ENCODE assay signal across 10 mouse cellular contexts in the genomic region with DNA sequence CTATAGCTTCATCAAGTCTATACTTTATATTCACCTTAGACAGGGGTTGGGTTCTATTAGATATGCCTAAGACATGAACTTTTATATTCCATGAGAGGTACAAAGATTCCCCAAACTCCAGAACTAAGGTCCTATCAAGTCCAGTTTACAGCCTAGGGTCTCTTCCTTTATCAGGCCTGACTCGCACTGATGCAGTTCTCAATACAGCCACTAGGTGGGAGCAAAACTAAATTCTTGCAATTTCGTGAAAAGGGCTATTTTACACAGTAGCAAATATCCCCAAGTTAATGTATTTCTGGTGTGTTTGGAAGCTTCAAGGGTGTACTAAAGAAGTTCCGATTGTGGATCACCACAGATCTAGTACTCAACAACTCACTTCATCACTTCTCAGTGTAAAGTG. TPM values are rescaled to one million over a fixed set of nuclear protein-coding genes. Genes with fewer than 3 reads are reported as not detected.
A peak's percentile ranks its signal among the peaks of the same experiment; 100 is the strongest.
DNase-seq lines count a peak whose midpoint lies in the region; ATAC-seq and TF ChIP-seq lines count a peak whose summit lies in the region.
"Had no signal": no experiment of that assay in that cellular context is flagged by ENCODE, and none has a peak within 500 bp of the region (broad histone marks: within the 10 kb centered on the region; RNA-seq: fewer than 3 reads in every experiment).

No protein-coding gene starts in this region.

- H3K9ac ChIP-seq in midbrain, embryonic 13.5 days (replicated peaks), result no peak overlapping the region
- H3K9ac ChIP-seq: limb, embryonic 13.5 days had no signal

- no peaks in the 10 kb centered on the region for H3K27me3 ChIP-seq in midbrain, embryonic 13.5 days
- H3K27me3 ChIP-seq: limb, embryonic 13.5 days had no signal

- TF ChIP-seq POLR2A in lung, adult 2 months (IDR thresholded peaks at IDR 0.05; ENCODE audit: borderline replicate concordance, extremely low read depth, low read depth, low read length), result no peak

- H3K4me1 ChIP-seq in lung, adult 2 months (ENCODE audit: control insufficient read depth, insufficient read depth, low read length), result no peaks in the 10 kb centered on the region
- H3K4me1 ChIP-seq in midbrain, embryonic 13.5 days (replicated peaks), result no peaks in the 10 kb centered on the region
- H3K4me1 ChIP-seq: limb, embryonic 13.5 days had no signal

- no peaks in the 10 kb centered on the region for H3K9me3 ChIP-seq in midbrain, embryonic 13.5 days
- H3K9me3 ChIP-seq: limb, embryonic 13.5 days had no signal

- H3K27ac ChIP-seq in midbrain, embryonic 13.5 days, result no peak overlapping the region
- H3K27ac ChIP-seq: limb, embryonic 13.5 days had no signal

- H3K4me2 ChIP-seq in midbrain, embryonic 13.5 days (replicated peaks), result no peak overlapping the region
- H3K4me2 ChIP-seq: limb, embryonic 13.5 days had no signal

- no peak overlapping the region for H3K4me3 ChIP-seq in lung, adult 2 months (replicated peaks; ENCODE audit: extremely low read depth, low read depth, low read length)
- H3K4me3 ChIP-seq in midbrain, embryonic 13.5 days (replicated peaks), result no peak overlapping the region
- H3K4me3 ChIP-seq: limb, embryonic 13.5 days had no signal

- ATAC-seq in common myeloid progenitor, adult 5-6 weeks (replicated peaks; ENCODE audit: low read depth, poor library complexity, severe bottlenecking), result peak; percentile 62; the same call in 1 of the 2 replicates
- peak; percentile 20 for ATAC-seq in midbrain, embryonic 13.5 days
- ATAC-seq in monocyte, adult 5-6 weeks (replicated peaks; ENCODE audit: insufficient number of reproducible peaks, low FRiP score, low TSS enrichment, poor library complexity, severe bottlenecking), result no peak

- H3K36me3 ChIP-seq in midbrain, embryonic 13.5 days, result no peaks in the 10 kb centered on the region
- H3K36me3 ChIP-seq: limb, embryonic 13.5 days had no signal

- WGBS in lung, adult 2 months, result 22% methylated on average over 3 of the region's 3 CpGs
- 17% methylated on average over 3 of the region's 3 CpGs for whole genome bisulfite sequencing in large intestine, adult 2 months
- WGBS in midbrain, embryonic 13.5 days, result 25% methylated on average over 3 of the region's 3 CpGs

- DNase-seq in adrenal gland, postnatal 36 days, result peak; percentile 3 to 22
- no peak for DNase-seq in adrenal gland, postnatal 4 days (ENCODE audit: low spot score in 2 of 2)
- DNase-seq in lung, adult 2 months, result peak; percentile 5
- DNase-seq in lung, postnatal 25 days (ENCODE audit: low spot score), result no peak
- DNase-seq in large intestine, adult 2 months (ENCODE audit: low read depth, low spot score), result peak; percentile 0

- no peak for TF ChIP-seq CTCF in lung, adult 2 months (IDR thresholded peaks at IDR 0.05; ENCODE audit: insufficient read depth, low read length)

RNA-seq across cellular contexts. Expression of a gene that starts 8.8 kb away (rescaled TPM):
- total RNA-seq in adrenal gland, postnatal 36 days (2021), result 10 to 100 TPM; 18.8 to 34.0 TPM
- total RNA-seq in adrenal gland, postnatal 4 days (2021), result 10 to 100 TPM; 31.1 to 40.5 TPM
- 0.78 and 0.95 TPM in 2 replicates for polyA plus RNA-seq in lung, adult 2 months (2012; rRNA removed)
- total RNA-seq in common myeloid progenitor, adult 5-6 weeks (2017), result 5.0 and 8.1 TPM in 2 replicates
- polyA plus RNA-seq in large intestine, adult 2 months (2012; rRNA removed), result 0.88 and 1.1 TPM in 2 replicates
- polyA plus RNA-seq in midbrain, embryonic 13.5 days (2015; fragmentation: Nextera tagmentation; extraction: Ambion mirVana), result 45.7 TPM in 2 replicates
- 1.8 TPM in 1 of 3 replicates, not detected in the others for total RNA-seq in monocyte, adult 5-6 weeks (2017)

RNA-seq across cellular contexts. Expression of a gene that starts 55.6 kb away (rescaled TPM):
- not detected for total RNA-seq in adrenal gland, postnatal 36 days (2021)
- total RNA-seq in adrenal gland, postnatal 4 days (2021), result not detected
- polyA plus RNA-seq in lung, adult 2 months (2012; rRNA removed), result not detected in 2 replicates
- not detected in 2 replicates for total RNA-seq in common myeloid progenitor, adult 5-6 weeks (2017)
- polyA plus RNA-seq in large intestine, adult 2 months (2012; rRNA removed), result not detected in 2 replicates
- polyA plus RNA-seq in midbrain, embryonic 13.5 days (2015; fragmentation: Nextera tagmentation; extraction: Ambion mirVana), result 0.18 TPM in 1 of 2 replicates, not detected in the other
- not detected in 3 replicates for total RNA-seq in monocyte, adult 5-6 weeks (2017)
- polyA plus RNA-seq: limb, embryonic 13.5 days; spleen, adult 2 months had no signal

Comparison
In these comparisons a context has a peak if more than half of its experiments do, and no peak if none do; other contexts are left out.
1. DNase-seq: peak in adrenal gland, postnatal 36 days (2 of 2), lung, adult 2 months (single experiment) and large intestine, adult 2 months (single experiment); none in adrenal gland, postnatal 4 days (0 of 2) and lung, postnatal 25 days (single experiment).